Mouse (Mus musculus) right cerebral cortex, postnatal 14 days (tissue): ENCODE results near the gene Sufu.
A peak's percentile ranks its signal among the peaks of the same experiment; 100 is the strongest.

ENCODE experiments used
- DNase-seq: peaks from one replicate; pipeline ENCODE4 v3.0.0; 2022

Gene Sufu

DNA sequence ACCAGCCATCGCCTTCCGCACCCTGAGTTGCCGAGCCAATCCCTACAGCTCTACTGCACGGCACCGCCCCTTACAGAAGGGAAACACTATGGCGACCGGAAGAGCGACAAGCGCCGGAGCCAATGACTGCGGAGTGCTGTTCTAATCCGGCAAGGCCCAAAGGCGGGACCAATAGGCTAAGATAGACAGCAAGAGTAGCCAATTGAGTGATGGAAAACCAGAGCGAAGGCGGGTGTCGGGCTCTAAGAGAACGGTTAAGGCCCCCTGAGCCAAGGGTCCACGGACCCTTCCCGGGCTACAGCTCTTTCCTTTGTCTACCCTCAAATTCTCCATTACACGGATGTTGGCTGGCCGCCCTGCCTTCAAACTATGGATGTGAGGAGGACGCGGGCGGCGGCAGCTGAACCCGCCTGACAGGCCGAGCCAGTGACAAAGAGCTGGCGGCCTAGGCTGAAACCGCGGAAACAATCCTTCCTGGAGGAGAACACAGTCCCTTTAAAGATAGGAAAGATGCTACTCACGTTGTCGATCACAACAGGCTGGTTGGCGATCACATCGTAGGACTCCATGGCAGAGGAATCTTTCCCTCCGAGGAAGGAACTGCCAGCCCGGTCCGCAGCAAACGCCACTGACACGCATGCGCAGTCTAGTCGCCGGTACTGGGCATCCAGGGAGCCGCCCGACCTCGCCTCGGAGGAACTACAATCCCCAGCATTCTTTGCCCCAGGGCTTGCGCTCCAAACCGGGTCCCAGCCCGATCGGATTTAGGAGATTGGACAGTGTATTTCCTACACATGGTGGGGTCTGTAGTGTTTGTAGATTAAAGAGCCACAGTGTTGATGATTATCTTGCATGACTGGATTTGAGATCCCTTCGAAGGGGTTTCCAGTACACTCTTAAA lies 1.3 kb upstream of the Sufu start, which contains the start of gene Actr1a:
Gene Actr1a (minus strand): TSS at position 640 of the 901 bp plus-strand sequence.
- peak; percentile 98 for DNase-seq

DNA sequence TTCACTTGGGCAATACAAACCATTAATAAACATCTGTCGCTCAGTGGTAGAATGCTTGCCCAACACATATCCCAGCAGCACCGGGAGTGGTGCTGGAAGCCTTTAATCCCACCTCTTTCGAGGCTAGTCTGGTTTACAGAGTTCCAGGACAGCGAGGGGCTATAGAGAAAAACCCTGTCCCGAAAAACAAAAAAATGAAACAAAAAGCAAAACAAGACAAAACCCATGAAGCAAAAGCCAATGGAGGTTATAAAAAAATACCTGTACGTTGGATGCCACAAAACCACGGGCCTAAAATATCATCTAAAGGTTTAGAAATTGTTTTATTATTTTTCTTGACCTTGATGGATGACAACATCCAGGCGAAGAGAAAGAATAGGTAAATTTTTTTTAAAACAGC lies 587 bp upstream of the Sufu start:
- no peak for DNase-seq

DNA sequence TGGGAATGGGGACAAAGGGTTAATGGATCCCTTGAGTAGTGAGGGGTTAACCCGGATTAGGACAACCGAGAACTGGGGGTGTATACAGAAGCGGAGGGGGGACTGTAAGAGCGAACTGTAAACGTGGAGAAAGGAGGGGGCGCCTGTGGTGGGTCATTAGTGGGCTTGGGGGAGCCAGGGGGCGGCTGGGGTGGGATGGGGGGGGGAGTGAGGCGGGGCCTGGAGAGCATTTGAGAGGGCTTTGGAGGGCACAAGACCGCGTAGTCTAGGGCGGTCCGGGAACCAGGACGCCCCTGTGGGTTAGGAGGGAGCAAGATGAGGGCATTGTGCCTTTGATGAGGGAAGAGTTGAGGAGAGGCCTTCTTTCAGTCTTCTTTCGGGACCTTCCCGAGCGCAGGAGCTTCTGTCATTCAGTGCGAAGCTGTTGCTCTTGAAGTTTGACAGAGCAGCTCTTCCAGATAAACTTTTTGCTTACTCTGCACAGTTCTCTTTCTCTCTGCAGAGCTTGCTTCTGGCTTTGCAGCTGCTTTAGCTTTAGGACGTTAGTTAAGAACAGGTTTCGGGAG lies 823 bp downstream of the Sufu start:
- DNase-seq = no peak

DNA sequence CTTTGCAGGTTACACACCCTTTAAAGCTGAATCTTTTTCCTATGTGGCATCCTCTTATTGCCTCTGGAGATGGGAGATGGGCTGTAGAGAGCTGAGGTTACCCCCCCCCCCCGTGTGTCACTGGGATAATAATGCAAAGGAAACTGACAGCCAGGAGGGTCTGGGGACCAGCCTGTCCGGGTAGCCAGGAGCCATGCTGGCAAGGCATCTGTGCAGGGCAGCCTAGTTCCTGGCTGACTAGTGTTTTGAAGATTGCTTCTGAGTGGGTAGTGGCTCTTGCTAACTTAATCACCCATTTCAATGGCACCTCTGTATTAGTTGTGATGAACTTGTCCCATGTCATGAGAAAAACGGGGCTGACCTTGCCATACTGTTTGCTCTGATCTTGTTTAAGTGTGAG lies 1.7 kb downstream of the Sufu start:
- DNase-seq = no peak

DNA sequence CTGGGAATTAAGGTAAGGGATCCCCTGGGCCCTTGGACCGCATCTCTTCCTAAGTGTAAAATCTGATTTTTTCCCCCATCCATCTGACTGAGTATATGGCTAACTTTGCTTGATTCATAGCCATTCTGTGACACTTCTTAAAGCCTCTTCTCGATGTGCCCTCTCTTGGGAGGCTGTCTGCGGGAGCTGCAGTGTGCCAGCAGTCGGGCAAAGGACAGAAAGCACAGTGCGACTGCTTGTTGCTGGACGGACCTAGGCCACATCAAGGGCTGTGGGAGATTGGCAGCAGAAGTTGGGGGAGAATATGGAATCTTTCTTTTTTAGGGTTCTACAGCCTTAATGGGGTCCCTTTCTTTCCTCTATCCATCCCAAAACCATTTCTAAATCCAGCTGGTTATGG lies 2.7 kb downstream of the Sufu start:
- no peak for DNase-seq

DNA sequence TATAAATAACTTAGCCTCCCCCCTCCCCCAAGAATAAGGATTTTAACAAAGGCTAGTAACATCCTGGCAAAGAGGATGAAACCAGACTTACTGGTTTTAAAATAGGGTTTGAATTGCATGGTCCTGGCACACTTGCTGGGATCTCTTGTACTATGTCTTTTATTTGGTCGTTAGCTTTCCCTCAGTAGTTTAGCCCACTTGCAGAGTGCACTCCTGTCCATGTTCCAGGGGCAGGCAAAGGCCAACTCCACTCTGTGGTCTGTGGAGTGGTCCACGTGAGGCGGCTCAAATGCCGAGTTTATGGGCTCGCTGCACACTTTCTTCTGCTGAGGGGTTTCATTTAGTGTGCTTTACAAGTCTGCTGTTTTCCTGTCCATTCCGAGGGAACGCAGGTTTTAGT lies 3.2 kb downstream of the Sufu start:
- no peak for DNase-seq

DNA sequence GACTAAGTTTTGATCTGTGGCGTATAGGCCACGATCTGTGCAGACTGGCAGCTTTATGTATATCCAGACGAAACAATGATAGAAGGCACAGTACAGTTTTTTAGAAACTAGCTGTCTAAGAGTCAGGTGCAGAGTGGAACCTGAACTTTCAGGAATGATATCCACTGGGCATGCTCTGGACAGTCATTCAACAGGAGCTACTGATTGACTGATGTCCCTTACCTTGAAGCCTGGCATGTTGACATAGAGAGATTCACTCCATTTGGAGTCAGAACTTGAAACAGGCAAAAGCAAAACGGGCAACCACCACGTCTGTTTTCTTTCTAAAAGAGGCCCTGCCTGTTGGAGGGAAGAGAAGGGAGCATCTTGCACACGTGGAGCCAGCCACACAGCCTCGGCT lies 3.9 kb downstream of the Sufu start:
- no peak for DNase-seq

DNA sequence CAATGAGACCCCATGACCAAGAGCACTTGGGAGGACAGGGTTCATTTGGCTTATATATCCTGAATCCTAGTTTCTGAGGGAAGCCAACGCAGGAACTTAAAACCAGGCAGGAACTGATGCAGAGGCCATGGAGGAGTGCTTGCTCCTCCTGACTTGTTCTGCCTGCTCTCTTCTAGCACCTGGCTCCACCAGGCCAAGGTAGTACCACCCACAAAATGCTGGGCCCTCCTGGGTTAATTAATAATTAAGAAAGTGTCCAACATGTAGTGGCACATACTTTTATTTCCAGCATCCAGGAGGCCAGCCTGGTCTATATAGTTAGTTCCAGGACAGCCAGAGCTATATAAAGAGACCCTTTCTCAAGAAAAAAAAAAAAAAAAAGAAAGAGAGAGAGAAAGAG lies 7.3 kb downstream of the Sufu start:
- DNase-seq = no peak

DNA sequence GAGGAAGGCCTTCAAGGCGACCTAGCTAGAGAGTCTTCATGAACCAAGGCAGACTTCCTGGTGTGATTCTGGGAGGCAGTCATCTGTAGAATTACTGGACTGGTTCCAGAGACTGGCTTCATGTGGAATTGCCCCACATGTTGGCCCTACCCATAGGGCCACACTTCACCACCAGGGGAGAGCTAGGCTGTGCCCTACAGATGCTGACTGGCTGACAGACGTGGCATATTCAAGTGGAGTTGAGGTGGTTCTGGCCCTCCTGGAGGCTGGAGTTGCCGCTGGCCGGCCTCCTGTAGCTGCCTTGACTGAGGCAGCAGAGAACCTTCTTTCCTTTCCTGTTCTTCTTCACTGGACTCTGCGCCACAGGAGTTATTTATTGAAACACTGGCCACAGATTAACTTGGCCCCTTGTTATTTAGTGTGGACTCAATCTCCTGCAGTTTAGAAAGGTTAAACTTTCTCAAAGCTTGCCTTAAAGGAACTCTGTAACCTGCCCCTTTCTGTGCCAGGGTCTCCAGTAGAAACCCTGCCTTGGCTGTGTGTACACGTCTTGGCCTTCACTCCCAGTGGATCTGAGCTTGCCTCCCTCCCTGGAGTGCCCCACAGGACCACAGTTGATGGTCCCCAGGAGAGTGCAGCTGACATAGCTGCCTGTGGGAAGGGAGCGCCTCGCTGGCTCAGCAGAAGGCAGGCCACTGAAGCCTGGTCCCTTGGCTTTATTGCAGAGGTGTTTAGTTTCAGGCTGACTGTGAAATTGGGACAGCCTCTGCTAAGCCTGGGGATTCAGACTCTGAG lies 10.1 kb downstream of the Sufu start:
- no peak for DNase-seq

DNA sequence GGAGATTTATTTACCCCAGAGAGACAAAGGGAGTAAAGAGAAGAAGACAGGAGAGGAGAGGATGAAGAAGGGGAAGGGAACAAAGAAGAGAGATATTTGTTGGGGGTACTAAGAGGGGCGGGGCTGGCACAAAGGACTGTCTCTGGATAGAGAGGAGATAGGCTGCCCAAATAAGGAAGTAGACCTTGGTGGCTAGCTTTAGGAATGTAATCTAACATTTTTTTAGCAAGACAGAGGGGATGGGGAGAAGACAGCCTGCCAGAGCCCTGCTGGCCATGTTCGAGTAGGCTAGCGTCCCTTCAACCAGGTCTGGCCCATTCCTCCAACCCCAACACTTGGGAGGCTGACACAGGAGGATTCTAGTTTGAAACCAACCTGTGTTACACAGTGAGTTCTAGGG lies 12.8 kb downstream of the Sufu start:
- DNase-seq = no peak

DNA sequence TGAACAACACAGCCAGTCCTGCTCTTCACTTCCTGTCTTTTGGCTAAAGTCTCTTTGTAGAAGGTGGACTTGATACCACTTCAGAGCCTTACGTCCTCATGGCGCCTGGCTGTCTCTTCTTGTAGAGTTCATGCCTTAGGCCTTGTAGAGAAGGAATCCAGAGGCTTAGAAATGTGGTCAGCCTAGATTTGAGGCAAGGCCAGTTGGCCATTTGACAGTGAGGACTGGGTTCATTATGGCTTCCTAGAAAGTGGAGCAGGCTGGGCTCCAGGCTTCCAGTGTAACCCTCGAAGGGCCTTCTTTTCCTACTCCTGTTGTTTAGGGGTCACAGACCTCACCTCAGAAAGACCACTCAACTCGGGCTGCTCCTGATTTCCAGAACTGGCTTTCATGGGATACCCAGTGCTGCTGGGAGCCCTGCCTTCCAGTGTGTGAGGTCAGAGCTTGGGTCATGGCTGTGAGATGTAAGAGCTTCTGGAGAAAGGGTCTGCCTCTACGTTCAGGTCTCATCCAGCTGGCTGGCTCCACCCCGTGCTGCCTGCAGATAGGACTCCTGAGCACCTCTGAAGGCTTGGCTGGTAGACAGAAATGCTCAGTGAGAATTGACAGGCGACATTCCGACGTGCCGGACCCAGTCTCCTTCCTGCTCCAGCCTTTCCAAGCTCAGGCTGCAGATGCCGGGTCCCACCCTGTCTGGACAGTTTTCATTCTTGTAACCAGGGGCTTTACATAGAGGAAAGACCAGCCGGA lies 15.5 kb downstream of the Sufu start:
- no peak for DNase-seq

DNA sequence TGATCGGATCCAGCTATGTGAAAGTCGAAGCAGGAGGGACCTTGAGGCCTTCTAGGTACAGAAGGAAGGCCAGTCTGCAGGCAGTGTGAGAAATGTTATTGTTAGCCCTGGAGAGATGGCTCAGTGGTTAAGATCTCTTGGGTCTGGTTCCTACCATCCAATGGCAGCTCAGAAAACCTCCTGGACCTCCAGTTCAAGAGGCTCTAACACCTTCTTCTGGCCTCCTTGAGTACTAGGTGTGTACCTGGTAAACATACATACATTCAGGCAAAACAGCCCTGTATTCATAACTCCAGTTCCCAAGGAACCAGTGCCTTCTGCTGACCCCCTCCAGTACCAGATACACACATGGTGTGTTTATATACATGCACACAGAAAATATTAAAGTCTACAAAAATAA lies 17.3 kb downstream of the Sufu start:
- no peak for DNase-seq

DNA sequence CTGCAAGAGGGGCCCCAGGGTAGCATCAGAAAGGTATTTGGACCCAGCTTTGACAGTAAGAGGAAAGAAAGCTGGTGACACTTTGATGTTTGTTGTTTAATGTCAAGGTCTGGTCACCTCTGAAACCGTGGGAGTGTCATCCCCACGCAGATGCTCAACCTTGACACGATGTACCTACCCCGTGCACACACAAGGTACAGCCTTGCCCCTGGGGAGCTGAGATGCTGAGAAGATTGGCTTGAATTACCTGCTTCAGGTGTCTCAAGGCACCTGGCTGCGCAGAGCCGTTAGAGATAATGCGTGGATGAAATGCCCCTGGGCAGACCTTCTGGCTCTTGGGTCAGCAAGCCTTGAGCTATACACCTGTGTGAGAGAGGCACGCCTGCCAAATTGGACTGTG lies 17.8 kb downstream of the Sufu start:
- DNase-seq = no peak

DNA sequence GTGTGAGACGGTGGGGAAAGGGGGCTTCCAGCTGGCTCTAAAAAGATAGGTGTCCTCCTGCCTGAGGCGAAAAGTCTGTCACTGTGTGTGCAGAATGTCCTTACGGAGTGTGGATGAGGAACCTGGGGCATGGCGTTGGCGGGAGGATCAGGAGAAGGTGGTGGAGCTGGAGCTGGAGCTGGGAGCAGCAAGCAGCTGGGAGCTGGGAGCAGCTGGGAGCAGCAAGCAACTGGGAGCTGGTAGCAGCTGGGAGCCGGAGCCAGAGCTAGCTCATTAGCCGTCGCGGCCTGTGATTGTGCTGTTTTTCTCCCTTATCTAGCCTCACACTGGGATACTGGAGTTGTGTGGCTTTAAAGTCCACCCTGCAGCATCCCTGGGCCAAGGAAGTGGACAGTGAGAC lies 19.6 kb downstream of the Sufu start:
- DNase-seq = no peak

DNA sequence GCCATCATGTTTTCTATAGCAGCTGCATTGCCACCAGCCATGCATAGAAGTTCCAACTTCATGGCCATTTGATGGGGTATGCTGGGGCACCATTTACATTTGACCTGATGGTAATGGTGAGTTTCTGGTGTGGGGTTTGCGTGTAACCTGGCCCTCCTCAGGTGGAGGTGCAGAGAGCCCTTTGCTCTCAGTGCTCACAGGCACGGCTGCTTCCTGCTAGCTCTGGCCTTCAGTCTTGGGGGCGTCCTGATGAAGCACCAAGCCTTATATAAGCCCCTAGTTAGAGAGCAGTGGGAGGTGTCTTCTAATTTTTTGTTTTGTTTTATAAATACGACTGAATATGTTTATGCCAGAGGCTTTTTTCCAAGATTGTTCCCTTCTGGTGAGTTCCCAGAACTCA lies 21.4 kb downstream of the Sufu start:
- DNase-seq = no peak

DNA sequence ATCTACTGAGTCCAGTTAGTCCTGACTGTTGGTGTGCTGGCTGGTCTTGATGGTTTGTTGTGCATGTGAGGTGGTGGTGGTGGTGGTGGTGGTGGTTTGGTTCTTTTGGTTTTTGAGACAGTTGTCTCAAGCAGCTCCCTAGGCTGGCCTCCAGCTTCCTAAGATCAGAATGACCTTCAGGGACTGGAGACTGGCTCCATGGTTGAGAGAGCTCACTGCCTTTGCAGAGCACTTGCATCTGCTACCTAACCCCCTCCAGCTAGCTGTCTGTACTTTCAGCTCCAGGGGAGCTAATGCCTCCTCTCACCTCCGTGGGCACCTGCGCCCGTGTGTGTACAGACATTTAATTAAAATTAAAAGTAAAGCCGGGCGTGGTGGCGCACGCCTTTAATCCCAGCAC lies 23.7 kb downstream of the Sufu start:
- DNase-seq = no peak

DNA sequence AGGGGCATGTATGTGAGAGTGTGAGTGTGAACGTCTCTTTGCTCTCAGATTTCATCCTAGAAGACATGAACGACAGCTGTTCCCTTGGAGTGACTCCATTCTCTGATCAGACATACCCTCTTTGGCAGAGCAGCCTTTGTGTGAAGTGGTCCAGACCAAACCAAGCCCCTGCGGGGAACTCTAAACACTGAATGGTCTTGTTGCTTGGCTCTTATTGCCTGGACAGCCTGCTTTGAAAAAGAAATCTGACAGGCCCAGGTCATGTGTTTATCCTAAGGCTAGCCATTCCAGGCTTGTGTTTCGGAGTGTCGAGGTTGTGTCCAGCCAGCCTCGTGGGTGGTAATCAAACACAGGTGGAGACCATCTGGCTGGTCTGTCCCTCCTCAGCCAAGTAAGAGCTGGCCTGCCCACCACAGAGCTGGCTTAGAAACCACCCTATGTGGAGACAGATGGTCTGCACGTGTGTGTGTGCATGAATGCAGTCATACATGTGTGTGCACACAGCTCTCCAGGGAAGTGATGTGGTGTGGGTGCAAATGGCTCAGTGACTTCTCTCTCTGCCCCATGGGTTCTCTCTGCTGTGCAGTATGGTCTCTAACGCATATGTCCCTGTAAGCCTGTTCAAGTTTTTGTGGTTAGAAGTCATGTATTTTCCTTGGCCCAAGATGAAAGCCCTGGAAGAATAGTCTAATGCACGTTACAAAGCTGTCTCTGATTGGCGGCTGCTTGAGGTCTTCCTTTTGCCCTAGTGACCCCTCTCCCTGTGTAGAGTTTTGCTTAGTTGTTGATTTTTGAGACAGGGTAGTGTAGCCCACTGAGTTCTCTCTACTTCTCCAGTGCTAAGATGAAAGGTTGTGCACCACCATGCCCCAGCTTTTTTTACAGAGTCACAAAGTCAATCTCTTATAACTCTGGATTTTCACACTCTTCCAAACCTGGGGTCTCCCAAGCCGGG lies 26.0 kb downstream of the Sufu start:
- no peak for DNase-seq

DNA sequence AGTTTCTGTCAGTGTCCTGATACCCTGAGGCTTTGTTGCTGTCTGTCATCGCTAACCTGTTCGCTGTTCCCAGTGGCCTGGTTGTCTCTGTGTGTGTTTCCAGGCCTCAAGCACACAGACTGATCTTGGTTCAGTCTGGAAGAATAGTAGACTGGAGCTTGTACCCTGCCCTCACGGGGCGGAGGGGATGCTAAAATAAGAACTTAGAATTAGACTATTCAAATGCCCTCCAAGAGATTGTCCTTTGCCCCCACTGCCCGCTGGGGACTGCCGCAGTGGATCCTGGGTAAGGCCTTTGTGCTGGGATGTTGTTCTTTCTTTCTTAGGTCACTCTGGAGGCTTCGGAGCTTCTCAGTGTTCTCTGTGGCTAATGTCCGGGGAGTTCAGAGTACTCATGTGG lies 28.6 kb downstream of the Sufu start:
- no peak for DNase-seq

DNA sequence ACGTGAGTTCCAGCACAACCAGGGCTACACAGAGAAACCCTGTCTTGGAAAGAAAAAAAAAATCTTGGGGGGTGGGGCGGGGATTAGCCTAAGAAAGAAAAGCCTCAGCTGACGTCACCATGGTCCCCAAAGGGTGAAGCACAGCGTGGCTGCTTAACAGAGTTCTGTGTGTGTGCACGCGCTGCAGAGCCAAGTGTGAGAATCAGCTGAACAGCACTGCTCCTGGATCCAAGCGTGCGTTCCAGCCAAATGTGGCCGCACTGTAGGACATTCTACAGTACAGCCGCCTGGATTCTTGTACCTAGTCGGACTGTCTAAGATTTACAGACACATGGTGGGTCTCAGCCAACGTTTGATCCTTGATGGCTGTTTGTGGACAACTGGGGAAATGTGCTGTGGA lies 29.8 kb downstream of the Sufu start:
- DNase-seq = no peak

DNA sequence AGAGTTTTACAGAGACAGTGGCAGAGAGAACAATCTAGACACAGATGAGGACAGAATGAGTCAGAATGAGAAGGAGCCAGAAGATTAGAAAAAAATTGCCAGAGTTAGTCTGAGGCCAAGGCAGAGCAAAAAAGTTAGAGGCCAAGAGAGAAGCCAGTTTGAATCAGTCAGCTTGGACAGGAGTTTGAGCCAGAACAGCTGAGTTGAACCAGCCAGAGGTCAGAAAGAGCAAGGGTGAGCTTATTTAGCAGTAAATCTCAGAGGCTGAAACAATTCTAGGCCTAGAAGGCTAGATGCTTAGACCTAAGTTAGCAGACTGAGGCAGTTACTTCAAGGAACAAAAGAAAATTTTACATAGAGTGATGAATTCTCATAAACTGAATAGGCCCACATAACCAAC lies 32.6 kb downstream of the Sufu start:
- DNase-seq = no peak

DNA sequence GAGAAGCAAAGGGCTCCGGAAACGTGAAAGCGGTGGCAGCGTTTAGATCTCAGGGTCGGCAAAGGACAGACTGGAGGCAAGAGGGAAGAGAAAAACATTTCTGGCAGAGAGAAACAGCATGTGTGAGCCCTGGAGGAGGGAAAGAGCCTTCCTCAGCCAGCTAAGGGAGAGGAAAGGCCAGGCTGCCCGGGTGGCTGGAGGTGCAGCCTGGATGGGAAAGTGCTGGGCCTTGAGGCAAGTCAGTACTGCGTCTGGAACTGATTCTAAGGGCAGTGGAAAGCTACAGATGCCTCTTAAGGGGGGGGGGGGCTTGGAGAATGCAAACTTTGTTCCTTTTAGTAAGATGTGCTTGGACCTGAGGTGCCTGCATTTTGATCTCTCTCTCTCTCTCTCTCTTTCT lies 37.0 kb downstream of the Sufu start:
- DNase-seq = no peak

DNA sequence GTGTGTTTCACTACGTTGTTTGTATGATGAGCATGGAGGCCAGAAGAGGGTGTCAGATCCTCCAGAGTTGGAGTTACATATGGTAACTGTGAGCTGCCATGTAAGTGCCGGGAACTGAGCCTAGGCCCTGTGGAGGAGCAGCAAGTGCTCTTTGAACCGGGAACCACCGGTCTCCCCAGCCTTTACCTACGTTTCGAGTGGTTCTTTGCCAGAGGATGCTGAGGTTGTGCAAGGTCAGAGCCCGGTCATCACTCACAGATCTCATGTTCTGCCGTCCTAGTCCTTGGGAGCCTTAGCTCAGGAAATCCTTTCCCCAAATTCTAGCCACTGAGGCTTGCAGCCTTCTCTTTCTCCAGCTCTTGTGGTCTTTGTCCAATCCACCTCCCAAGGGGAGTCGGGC lies 37.5 kb downstream of the Sufu start:
- DNase-seq = no peak
